Mouse (Mus musculus): ENCODE measurements around the gene Spats2l.

The Spats2l gene

GRCm38 (mm10) chr1:57774001-57774667 is at the start of gene Spats2l:
Gene Spats2l, plus strand, starts transcription at chr1:57774162.
- peak; percentile 73 for DNase-seq (ENCODE audit: low read depth, low spot score)

- DNase-seq (ENCODE audit: low read depth, low spot score): no peak
Observed at GRCm38 (mm10) chr1:57725268-57725667, 48.7 kb upstream of the Spats2l start.

GRCm38 (mm10) chr1:57735877-57736276 is 38.1 kb upstream of the Spats2l start:
- no peak for DNase-seq (ENCODE audit: low read depth, low spot score)

GRCm38 (mm10) chr1:57741740-57742139 is 32.2 kb upstream of the Spats2l start:
- DNase-seq (ENCODE audit: low read depth, low spot score): no peak

GRCm38 (mm10) chr1:57742266-57742665 is 31.7 kb upstream of the Spats2l start:
- DNase-seq (ENCODE audit: low read depth, low spot score): no peak

GRCm38 (mm10) chr1:57751781-57752180 is 22.2 kb upstream of the Spats2l start:
- no peak for DNase-seq (ENCODE audit: low read depth, low spot score)

- no peak for DNase-seq (ENCODE audit: low read depth, low spot score)
Observed at GRCm38 (mm10) chr1:57766396-57766795, 7.6 kb upstream of the Spats2l start.

- no peak for DNase-seq (ENCODE audit: low read depth, low spot score)
Observed at GRCm38 (mm10) chr1:57773326-57773725, 636 bp upstream of the Spats2l start.

- DNase-seq (ENCODE audit: low read depth, low spot score): peak; percentile 36
Observed at GRCm38 (mm10) chr1:57774668-57775495, 920 bp downstream of the Spats2l start.

GRCm38 (mm10) chr1:57775496-57775790 is 1.5 kb downstream of the Spats2l start:
- peak; percentile 37 for DNase-seq (ENCODE audit: low read depth, low spot score)

GRCm38 (mm10) chr1:57776671-57777281 is 2.8 kb downstream of the Spats2l start:
- DNase-seq (ENCODE audit: low read depth, low spot score): peak; percentile 32

GRCm38 (mm10) chr1:57784300-57784699 is 10.3 kb downstream of the Spats2l start:
- DNase-seq (ENCODE audit: low read depth, low spot score): no peak

GRCm38 (mm10) chr1:57789831-57790230 is 15.9 kb downstream of the Spats2l start:
- no peak for DNase-seq (ENCODE audit: low read depth, low spot score)

GRCm38 (mm10) chr1:57792212-57792611 is 18.2 kb downstream of the Spats2l start:
- DNase-seq (ENCODE audit: low read depth, low spot score): no peak

GRCm38 (mm10) chr1:57795838-57796237 is 21.9 kb downstream of the Spats2l start:
- no peak for DNase-seq (ENCODE audit: low read depth, low spot score)

GRCm38 (mm10) chr1:57799398-57799797 is 25.4 kb downstream of the Spats2l start:
- no peak for DNase-seq (ENCODE audit: low read depth, low spot score)

GRCm38 (mm10) chr1:57800846-57801245 is 26.9 kb downstream of the Spats2l start:
- no peak for DNase-seq (ENCODE audit: low read depth, low spot score)

- peak; percentile 18 for DNase-seq (ENCODE audit: low read depth, low spot score)
Observed at GRCm38 (mm10) chr1:57806126-57806525, 32.2 kb downstream of the Spats2l start.

- DNase-seq (ENCODE audit: low read depth, low spot score): no peak
Observed at GRCm38 (mm10) chr1:57807882-57808281, 33.9 kb downstream of the Spats2l start.

- DNase-seq (ENCODE audit: low read depth, low spot score): no peak
Observed at GRCm38 (mm10) chr1:57810221-57810620, 36.3 kb downstream of the Spats2l start.

GRCm38 (mm10) chr1:57817103-57817502 is 43.1 kb downstream of the Spats2l start:
- no peak for DNase-seq (ENCODE audit: low read depth, low spot score)

GRCm38 (mm10) chr1:57820428-57820997 is 46.6 kb downstream of the Spats2l start:
- DNase-seq (ENCODE audit: low read depth, low spot score): no peak
